Mouse (Mus musculus) forebrain, embryonic 13.5 days (tissue): ENCODE data around the gene Cfap43. TPM values are rescaled to one million over a fixed set of nuclear protein-coding genes. Genes with fewer than 3 reads are reported as not detected.

Experiments used
- ATAC-seq: fragments of 200-750 bp; cut with Nextera tagmentation; 2 replicates; pipeline ENCODE4 v1.8.0; 2017
- H3K27ac ChIP-seq: fragments of 300-500 bp; sonication (generic); 2 replicates; pipeline ENCODE4 v1.5.1; 2015; ENCODE audit warnings: inconsistent platforms, mild to moderate bottlenecking, moderate library complexity
- H3K27me3 ChIP-seq: fragments of 300-500 bp; sonication (generic); 2 replicates; pipeline ENCODE4 v1.6.1; 2015; ENCODE audit warnings: mild to moderate bottlenecking, inconsistent platforms
- H3K36me3 ChIP-seq: fragments of 300-500 bp; sonication (generic); 2 replicates; pipeline ENCODE4 v1.6.1; 2015; ENCODE audit warnings: mild to moderate bottlenecking, inconsistent platforms; ENCODE audit not compliant: poor library complexity, severe bottlenecking
- H3K4me1 ChIP-seq: fragments of 300-500 bp; sonication (generic); 2 replicates; pipeline ENCODE4 v1.6.1; 2015; ENCODE audit warnings: inconsistent platforms
- H3K4me2 ChIP-seq: fragments of 300-500 bp; sonication (generic); 2 replicates; pipeline ENCODE4 v1.6.1; 2015; ENCODE audit warnings: inconsistent platforms, mild to moderate bottlenecking, moderate library complexity
- H3K4me3 ChIP-seq: fragments of 300-500 bp; sonication (generic); 2 replicates; pipeline ENCODE4 v1.5.1; 2015; ENCODE audit warnings: mild to moderate bottlenecking, inconsistent platforms
- H3K9ac ChIP-seq: fragments of 300-500 bp; sonication (generic); 2 replicates; pipeline ENCODE4 v1.6.1; 2015; ENCODE audit warnings: mild to moderate bottlenecking, inconsistent platforms
- H3K9me3 ChIP-seq: fragments of 300-500 bp; sonication (generic); replicated peaks from 2 replicates; pipeline ENCODE4 v1.6.1; 2016; ENCODE audit warnings: inconsistent platforms
- WGBS: fragments of 180-500 bp; shearing (Covaris S2); methylation state at CpG from one replicate; pipeline ENCODE4 v1.1.7; 2015; 5-methylcytosine and 5-hydroxymethylcytosine counted together
- polyA plus RNA-seq: library from polyadenylated mRNA; unstranded; fragments of >200 nt; fragmentation: Nextera tagmentation; extraction: Ambion mirVana; gene quantifications from 2 replicates; pipeline ENCODE4 v1.2.1, GENCODE M21; 2015

Cfap43 gene
- polyA plus RNA-seq, 1 experiment from 2014 or later = 0.66 TPM

GRCm38 (mm10) chr19:47934146-47934545 lies 15.1 kb upstream of the Cfap43 start:
- WGBS = 91% methylated on average over 8 of the region's 8 CpGs
- Histone ChIP-seq H3K4me3 (no peak overlapping the region), H3K27ac (no peak overlapping the region), H3K4me2 (no peak overlapping the region), H3K4me1 (peaks cover 15% of the 10 kb centered on the region), H3K9ac (no peak overlapping the region), H3K27me3 (no peaks in the 10 kb centered on the region), H3K36me3 (no peaks in the 10 kb centered on the region), H3K9me3 (no peaks in the 10 kb centered on the region)
- ATAC-seq = no peak

- Histone ChIP-seq H3K36me3 (no peaks in the 10 kb centered on the region), H3K9me3 (no peaks in the 10 kb centered on the region), H3K4me2 (no peak overlapping the region), H3K27ac (no peak overlapping the region), H3K27me3 (no peaks in the 10 kb centered on the region), H3K9ac (no peak overlapping the region), H3K4me1 (0 out of 2 replicates have a peak, but pooled peaks cover 4% of the 10 kb centered on the region), H3K4me3 (no peak overlapping the region)
- ATAC-seq = peak; percentile 87
- 41% methylated on average over 7 of the region's 7 CpGs for WGBS
Measured at GRCm38 (mm10) chr19:47931982-47932638, 13.0 kb upstream of the Cfap43 start.

GRCm38 (mm10) chr19:47929043-47929442 lies 10.0 kb upstream of the Cfap43 start:
- no peak overlapping the region for H3K9ac ChIP-seq
- H3K4me1 ChIP-seq = no peaks in the 10 kb centered on the region
- WGBS = 89% methylated on average over 4 of the region's 4 CpGs
- H3K4me2 ChIP-seq = no peak overlapping the region
- H3K36me3 ChIP-seq = no peaks in the 10 kb centered on the region
- no peak for ATAC-seq
- no peaks in the 10 kb centered on the region for H3K27me3 ChIP-seq
- H3K4me3 ChIP-seq = no peak overlapping the region
- H3K27ac ChIP-seq = no peak overlapping the region
- H3K9me3 ChIP-seq = no peaks in the 10 kb centered on the region

DNA sequence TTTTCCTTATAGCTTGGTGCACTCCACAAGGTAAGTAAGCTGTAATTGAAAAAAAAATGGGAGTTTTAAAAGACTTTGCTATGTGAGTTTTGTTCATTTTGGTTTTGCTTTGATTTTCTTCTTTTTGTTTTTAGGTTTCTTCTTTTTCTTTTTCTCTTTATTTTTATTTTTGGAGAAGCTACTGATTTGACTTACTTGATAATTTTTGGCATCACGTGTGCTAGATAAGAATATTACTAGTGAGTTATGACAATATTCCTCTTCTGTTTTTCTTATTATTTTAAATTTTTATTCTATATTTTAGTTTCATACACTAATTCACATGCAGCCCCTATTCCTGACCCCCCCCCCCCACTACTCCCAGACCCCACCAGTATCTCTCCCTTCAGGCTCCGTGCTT lies 7.9 kb upstream of the Cfap43 start:
- Histone ChIP-seq H3K4me1 (no peaks in the 10 kb centered on the region), H3K36me3 (no peaks in the 10 kb centered on the region), H3K27ac (no peak overlapping the region), H3K9ac (no peak overlapping the region), H3K4me3 (no peak overlapping the region), H3K4me2 (no peak overlapping the region), H3K9me3 (no peaks in the 10 kb centered on the region), H3K27me3 (no peaks in the 10 kb centered on the region)
- 96% methylated on average over 2 of the region's 2 CpGs for WGBS
- ATAC-seq = no peak

DNA sequence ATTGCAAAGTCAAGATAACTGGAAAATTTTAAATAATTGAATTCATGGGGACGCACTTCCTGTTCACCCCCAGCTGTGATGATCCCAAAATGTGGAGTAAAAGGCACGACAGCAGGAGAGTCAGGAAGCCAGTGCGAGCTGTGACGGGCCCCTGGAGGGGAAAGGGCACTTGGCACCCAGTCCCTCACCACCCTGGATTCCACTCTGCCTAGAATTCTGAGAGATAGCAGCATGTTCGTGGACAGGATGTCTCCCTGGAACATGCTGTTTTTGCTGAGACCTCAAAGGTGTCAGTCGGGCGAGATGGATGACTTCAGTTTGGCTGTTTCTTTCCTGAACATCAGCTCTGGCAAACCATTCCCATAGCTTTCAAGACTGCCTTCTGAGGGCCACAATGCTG lies 6.7 kb upstream of the Cfap43 start:
- H3K27ac ChIP-seq = no peak overlapping the region
- H3K9ac ChIP-seq = no peak overlapping the region
- WGBS = 79% methylated on average over 7 of the region's 7 CpGs
- H3K4me3 ChIP-seq = no peak overlapping the region
- H3K27me3 ChIP-seq = no peaks in the 10 kb centered on the region
- H3K4me2 ChIP-seq = no peak overlapping the region
- H3K4me1 ChIP-seq = no peaks in the 10 kb centered on the region
- ATAC-seq = no peak
- H3K9me3 ChIP-seq = no peaks in the 10 kb centered on the region
- no peaks in the 10 kb centered on the region for H3K36me3 ChIP-seq

DNA sequence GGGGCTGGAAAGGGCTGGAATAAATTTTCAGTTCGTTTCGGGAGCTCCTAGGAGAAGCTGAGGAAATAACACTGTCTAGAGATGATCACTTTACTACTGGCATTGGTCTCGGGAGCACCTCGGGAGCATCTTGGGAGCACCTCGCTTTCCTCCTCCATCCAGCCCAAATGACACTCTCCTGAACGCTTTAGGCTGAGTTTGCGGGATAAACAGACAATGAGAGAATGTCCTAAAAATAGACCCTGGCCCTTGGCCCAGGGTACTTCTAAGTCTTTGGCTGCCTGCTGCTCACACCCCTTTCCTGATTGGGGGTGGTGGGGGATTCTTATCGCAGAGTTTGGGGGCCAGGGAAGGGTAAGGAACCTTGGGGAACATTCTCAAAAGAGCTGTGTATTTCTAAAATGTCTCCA lies 884 bp upstream of the Cfap43 start:
- peak overlapping the region; percentile 81 for H3K27ac ChIP-seq
- H3K9me3 ChIP-seq = no peaks in the 10 kb centered on the region
- 3% methylated on average over 8 of the region's 8 CpGs for WGBS
- H3K4me3 ChIP-seq = peak overlapping the region; percentile 81
- peaks cover 37% of the 10 kb centered on the region for H3K4me1 ChIP-seq
- ATAC-seq = peak; percentile 9; the same call in 1 of the 2 replicates
- peak overlapping the region; percentile 91 for H3K9ac ChIP-seq
- peak overlapping the region; percentile 87 for H3K4me2 ChIP-seq
- no peaks in the 10 kb centered on the region for H3K36me3 ChIP-seq
- no peaks in the 10 kb centered on the region for H3K27me3 ChIP-seq

- Histone ChIP-seq H3K27ac (peak overlapping the region; percentile 81), H3K4me2 (peak overlapping the region; percentile 87), H3K4me1 (peaks cover 37% of the 10 kb centered on the region), H3K27me3 (no peaks in the 10 kb centered on the region), H3K9me3 (no peaks in the 10 kb centered on the region), H3K4me3 (peak overlapping the region; percentile 81), H3K36me3 (no peaks in the 10 kb centered on the region), H3K9ac (peak overlapping the region; percentile 91)
- under 1% methylated on average over 29 of the region's 29 CpGs for WGBS
- ATAC-seq = peak; percentile 31
Measured at GRCm38 (mm10) chr19:47918455-47919101, 509 bp downstream of the Cfap43 start.

DNA sequence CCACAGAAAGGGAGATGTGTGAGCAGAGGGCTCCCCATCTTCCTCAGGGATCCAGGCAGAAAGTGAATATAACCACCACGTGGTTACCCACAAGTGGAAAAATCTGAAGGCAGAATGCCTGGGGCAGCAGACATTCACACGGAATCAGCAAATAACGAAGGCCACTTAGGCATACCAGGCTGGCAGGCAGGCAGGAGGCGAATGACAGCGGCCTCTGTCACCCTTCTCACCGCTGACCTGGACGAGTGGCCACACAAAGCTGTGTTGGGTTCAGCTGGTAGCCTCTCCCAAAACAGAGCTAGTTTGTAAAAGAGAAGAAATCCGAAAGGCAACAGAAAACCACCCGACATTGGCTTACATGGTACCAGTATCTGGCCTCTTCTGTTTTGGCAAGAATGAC lies 1.1 kb downstream of the Cfap43 start:
- Histone ChIP-seq H3K9ac (peak overlapping the region; percentile 91), H3K36me3 (no peaks in the 10 kb centered on the region), H3K9me3 (no peaks in the 10 kb centered on the region), H3K4me2 (peak overlapping the region; percentile 87), H3K4me3 (peak overlapping the region; percentile 81), H3K27ac (no peak overlapping the region), H3K4me1 (peaks cover 37% of the 10 kb centered on the region), H3K27me3 (no peaks in the 10 kb centered on the region)
- ATAC-seq = no peak
- 7% methylated on average over 9 of the region's 9 CpGs for WGBS

DNA sequence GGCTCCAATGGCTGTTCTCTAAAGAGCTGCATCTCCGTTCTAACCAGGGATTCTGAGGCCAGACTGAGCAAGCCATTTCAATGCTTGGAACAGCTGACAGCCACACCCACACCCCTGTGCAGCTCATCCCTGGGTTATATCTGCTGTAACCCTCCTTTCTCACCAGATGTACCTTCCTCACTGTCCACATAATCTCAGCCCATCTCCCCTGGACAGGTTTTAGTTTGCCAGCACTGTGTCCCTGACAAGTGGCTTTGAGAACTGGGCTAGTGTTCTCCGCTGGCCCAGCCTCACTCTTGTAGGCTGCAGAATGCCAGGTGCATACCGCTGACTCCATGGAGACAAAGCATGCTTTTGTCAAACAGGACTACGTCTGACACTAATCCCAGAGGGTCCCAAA lies 1.7 kb downstream of the Cfap43 start:
- H3K36me3 ChIP-seq = no peaks in the 10 kb centered on the region
- H3K4me1 ChIP-seq = peaks cover 37% of the 10 kb centered on the region
- no peaks in the 10 kb centered on the region for H3K27me3 ChIP-seq
- H3K4me2 ChIP-seq = peak overlapping the region; percentile 87
- peak overlapping the region; percentile 91 for H3K9ac ChIP-seq
- H3K9me3 ChIP-seq = no peaks in the 10 kb centered on the region
- 8% methylated on average over 4 of the region's 4 CpGs for WGBS
- H3K4me3 ChIP-seq = peak overlapping the region; percentile 81
- ATAC-seq = no peak
- no peak overlapping the region for H3K27ac ChIP-seq

GRCm38 (mm10) chr19:47915251-47915650 lies 3.8 kb downstream of the Cfap43 start:
- H3K36me3 ChIP-seq = no peaks in the 10 kb centered on the region
- no peak overlapping the region for H3K4me3 ChIP-seq
- 76% methylated on average over 4 of the region's 4 CpGs for WGBS
- H3K4me2 ChIP-seq = no peak overlapping the region
- peaks cover 48% of the 10 kb centered on the region for H3K4me1 ChIP-seq
- H3K27ac ChIP-seq = no peak overlapping the region
- no peaks in the 10 kb centered on the region for H3K9me3 ChIP-seq
- H3K27me3 ChIP-seq = no peaks in the 10 kb centered on the region
- H3K9ac ChIP-seq = no peak overlapping the region
- no peak for ATAC-seq

GRCm38 (mm10) chr19:47914191-47914590 lies 4.9 kb downstream of the Cfap43 start:
- Histone ChIP-seq H3K4me3 (no peak overlapping the region), H3K9ac (no peak overlapping the region), H3K4me2 (no peak overlapping the region), H3K9me3 (no peaks in the 10 kb centered on the region), H3K27ac (no peak overlapping the region), H3K27me3 (no peaks in the 10 kb centered on the region), H3K36me3 (no peaks in the 10 kb centered on the region), H3K4me1 (peaks cover 54% of the 10 kb centered on the region)
- ATAC-seq = no peak
- 89% methylated on average over 4 of the region's 4 CpGs for WGBS

GRCm38 (mm10) chr19:47913344-47913743 lies 5.7 kb downstream of the Cfap43 start:
- Histone ChIP-seq H3K4me1 (peaks cover 59% of the 10 kb centered on the region), H3K9ac (no peak overlapping the region), H3K9me3 (no peaks in the 10 kb centered on the region), H3K4me2 (no peak overlapping the region), H3K27ac (no peak overlapping the region), H3K36me3 (no peaks in the 10 kb centered on the region), H3K4me3 (no peak overlapping the region), H3K27me3 (no peaks in the 10 kb centered on the region)
- WGBS = 93% methylated on average over 7 of the region's 7 CpGs
- no peak for ATAC-seq
